ENCODE assay signal across 1 mouse cellular context in the genomic region with DNA sequence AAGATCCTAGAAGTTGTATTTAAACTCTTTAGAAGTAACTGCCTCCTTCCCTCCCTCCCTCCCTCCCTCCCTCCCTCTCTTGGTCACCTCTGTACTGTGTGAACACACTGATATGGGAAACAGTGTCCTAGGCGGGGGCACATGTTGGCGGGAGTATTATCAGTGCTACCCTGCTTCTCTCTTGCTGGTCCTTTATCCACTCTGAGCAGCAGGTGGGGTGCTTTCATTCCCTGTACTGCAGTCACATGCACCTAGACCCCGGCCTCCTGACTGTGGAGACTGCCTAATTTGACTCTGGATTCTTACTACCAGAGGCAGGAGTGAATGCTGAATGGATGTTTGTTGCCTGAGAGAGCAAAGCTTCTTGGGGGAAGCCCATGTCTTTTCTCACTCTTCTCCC.
TF ChIP-seq lines count a peak whose summit lies in the region.

No protein-coding gene starts in this region.

TF ChIP-seq in MEL, 35 proteins besides CTCF, POLR2A, EP300 and RAD21:
- TF ChIP-seq TCF12 (IDR thresholded peaks at IDR 0.05; ENCODE audit: low read depth, low read length): peak; percentile 94
- TF ChIP-seq GABPA (IDR thresholded peaks at IDR 0.05; ENCODE audit: low read depth, low read length): no peak
- peak; percentile 68 for TF ChIP-seq USF1 (IDR thresholded peaks at IDR 0.05; ENCODE audit: low read depth, low read length)
- TF ChIP-seq BHLHE40 (IDR thresholded peaks at IDR 0.05; ENCODE audit: borderline replicate concordance, low read depth, low read length): peak; percentile 76
- TF ChIP-seq TAL1 (IDR thresholded peaks at IDR 0.05; ENCODE audit: low read length): peak; percentile 93
- TF ChIP-seq ETS1 (IDR thresholded peaks at IDR 0.05; ENCODE audit: low read depth, low read length): peak; percentile 75
- 0 out of 2 replicates have a peak, but pooled peaks have one; percentile 31 for TF ChIP-seq MAX (IDR thresholded peaks at IDR 0.05; ENCODE audit: low read length)
- TF ChIP-seq ELF1 (IDR thresholded peaks at IDR 0.05; ENCODE audit: low read depth, low read length): 0 out of 2 replicates have a peak, but pooled peaks have one; percentile 20
- TF ChIP-seq E2F4 (IDR thresholded peaks at IDR 0.05; ENCODE audit: borderline replicate concordance, low read depth, low read length): 0 out of 2 replicates have a peak, but pooled peaks have one; percentile 30
- peak; percentile 48; the same call in 1 of the 2 replicates for TF ChIP-seq TBP (IDR thresholded peaks at IDR 0.05; ENCODE audit: low read depth, low read length)
- no peak for TF ChIP-seq ZNF384 (IDR thresholded peaks at IDR 0.05; ENCODE audit: low read depth, low read length)
- TF ChIP-seq MEF2A (IDR thresholded peaks at IDR 0.05; ENCODE audit: extremely low read depth, insufficient replicate concordance, low read depth, low read length, poor library complexity, severe bottlenecking): no peak
- TF ChIP-seq SMC3 (IDR thresholded peaks at IDR 0.05; ENCODE audit: low read depth, low read length): peak; percentile 21; the same call in 1 of the 2 replicates
- TF ChIP-seq SIN3A (IDR thresholded peaks at IDR 0.05; ENCODE audit: low read length): peak; percentile 64; the same call in 1 of the 2 replicates
- no peak for TF ChIP-seq JUND (IDR thresholded peaks at IDR 0.05; ENCODE audit: low read depth, low read length)
- TF ChIP-seq MAZ (IDR thresholded peaks at IDR 0.05; ENCODE audit: low read depth, low read length): peak; percentile 92
- peak; percentile 73 for TF ChIP-seq GATA1 (IDR thresholded peaks at IDR 0.05; ENCODE audit: low read depth, low read length)
- TF ChIP-seq RCOR1 (IDR thresholded peaks at IDR 0.05; ENCODE audit: low read depth, low read length): peak; percentile 56
- no peak for TF ChIP-seq USF2 (IDR thresholded peaks at IDR 0.05; ENCODE audit: borderline replicate concordance in 1 of 2, insufficient read depth in 1 of 2, low read depth in 1 of 2, low read length in 2 of 2)
- peak; percentile 66; the same call in 1 of the 2 replicates for TF ChIP-seq MXI1 (IDR thresholded peaks at IDR 0.05; ENCODE audit: low read depth, low read length)
- 0 out of 2 replicates have a peak, but pooled peaks have one; percentile 60 for TF ChIP-seq MYC (IDR thresholded peaks at IDR 0.05; ENCODE audit: low read depth, low read length)
